Mouse (Mus musculus): ENCODE measurements around the gene Bsx.
A peak's percentile ranks its signal among the peaks of the same experiment; 100 is the strongest.

The Bsx gene

DNA sequence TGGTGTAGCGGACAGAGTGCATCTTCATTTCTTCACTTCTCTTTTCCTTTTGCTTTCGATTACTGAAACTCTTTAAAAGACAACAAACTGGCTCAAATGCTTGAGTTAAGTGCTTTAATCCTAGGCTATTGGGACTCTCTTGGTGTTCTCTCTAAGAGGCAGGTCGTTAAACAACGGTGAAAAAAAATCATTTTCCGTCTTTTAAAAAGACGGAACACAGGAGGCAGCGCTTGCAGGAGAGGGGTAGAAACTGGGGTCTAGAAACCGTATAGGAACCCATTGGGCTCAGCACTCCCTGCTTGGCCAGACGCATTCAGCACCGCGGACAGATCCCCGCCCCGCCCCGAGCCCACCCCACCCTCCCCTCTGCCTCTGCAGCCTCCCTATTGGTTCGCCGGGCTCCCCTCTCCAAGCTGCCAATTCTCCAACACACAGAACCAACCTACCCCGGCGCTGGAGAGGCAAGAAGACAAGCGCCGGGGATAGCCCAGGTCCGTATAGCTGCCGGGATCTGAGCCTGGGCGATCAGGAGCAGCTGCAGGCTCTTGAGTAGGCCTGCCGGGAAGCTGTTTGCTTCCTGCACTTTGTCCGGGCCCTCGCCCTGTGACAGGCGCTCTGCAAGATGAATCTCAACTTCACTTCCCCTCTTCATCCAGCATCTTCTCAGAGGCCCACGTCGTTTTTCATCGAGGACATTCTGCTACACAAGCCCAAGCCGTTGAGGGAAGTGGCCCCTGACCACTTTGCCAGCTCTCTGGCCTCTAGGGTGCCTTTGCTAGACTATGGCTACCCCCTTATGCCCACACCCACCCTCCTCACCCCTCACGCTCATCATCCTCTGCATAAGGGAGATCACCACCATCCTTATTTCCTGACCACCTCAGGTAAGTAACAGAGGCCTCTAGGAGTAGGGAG is at the start of gene Bsx:
Gene Bsx (plus strand): TSS at position 572 of the 915 bp plus-strand sequence.
- DNase-seq, result no peak

DNA sequence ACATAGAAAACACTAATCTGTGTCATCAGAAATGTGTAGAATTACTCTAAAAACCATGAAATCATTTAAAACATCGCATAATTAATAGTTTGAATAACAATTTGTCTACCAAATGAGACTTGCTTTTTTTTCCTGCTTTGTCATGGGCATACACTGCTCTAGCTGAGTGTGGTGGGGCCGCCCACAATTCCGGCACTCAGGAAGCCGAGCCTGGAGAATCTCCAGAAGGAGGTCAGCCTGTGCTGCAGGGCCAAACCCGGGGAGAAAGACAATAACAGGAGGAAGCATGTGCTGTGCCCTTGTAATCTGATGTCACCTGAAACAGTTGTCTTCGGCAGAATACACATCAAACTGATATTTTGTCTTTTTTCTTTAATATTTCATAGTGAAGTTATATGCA is 48.3 kb upstream of the Bsx start:
- DNase-seq, result peak in 1 of 2 experiments; percentile 31

DNA sequence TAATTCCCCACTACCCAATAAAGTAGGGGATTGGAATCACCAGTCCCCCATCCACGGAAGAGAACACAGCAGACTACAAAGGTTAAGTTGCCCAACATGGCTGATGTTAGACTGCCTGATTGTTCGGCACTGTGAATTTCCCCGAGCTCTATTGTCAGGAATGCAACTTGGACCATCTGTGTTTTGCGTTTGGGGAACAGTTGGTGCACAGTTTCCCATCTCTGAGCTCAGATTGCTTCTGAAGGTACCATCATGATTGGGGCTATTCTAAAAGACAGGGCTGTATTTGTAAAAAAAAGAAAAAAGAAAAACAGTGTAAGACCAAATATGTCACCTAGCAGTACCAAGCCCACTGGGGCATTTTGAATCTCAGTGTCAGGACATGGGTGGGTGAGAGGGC is 46.6 kb upstream of the Bsx start:
- no peak for DNase-seq

DNA sequence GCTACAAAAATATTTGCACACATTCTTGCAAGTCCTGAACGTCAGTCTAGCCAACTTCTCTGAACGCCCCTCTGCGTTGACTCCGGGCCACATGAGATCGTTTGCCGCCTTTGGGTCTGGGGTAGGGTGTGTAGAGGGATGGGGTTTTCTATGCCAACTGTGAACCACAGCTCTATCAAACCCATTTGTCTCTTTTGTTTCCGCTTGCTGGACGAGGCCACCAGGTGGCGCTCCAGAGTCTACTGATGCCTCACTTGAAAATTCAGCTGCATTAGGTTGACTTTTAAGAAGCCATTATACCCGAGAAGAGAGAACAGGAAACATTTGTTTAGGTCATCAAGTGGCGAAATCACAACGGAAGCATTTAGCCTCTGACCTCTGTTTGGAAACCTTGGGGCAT is 39.4 kb upstream of the Bsx start:
- peak; percentile 22 to 79 for DNase-seq

DNA sequence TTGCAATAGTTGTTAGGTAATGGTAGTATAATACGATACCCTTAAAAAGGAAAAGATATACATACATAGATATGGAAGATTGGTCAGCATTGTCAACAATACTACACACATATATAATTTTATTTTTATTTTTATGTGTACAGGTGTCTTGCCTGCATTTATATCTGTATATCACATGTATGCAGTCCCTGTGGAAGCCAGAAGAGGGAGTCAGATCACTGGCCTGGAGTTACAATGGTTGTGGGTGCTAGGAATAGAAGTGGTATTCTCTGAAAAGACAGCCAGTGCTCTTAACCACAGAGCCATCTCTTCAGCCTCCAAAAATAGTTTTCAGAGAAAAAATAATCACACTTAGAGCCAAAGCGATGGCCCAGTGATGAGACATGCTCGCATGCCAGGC is 37.2 kb upstream of the Bsx start:
- DNase-seq, result no peak

DNA sequence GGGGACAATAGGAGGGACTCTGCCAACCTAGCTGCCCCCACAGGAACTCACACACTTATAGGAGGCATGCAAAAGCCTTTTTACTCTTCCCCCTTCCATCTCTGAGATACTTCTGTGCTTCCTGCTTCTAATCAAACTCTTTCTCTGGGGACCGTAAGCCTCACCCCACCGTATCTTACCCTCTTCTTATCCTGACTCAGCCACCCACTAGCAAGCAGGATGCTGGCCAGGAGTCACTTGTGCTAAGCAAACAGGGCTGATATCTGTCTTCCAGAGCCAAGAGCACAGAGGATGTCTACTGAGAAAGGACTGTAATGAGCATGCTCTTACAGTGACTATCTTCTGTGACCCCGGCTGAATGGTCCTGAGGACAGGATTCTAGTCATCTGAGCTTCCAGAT is 34.3 kb upstream of the Bsx start:
- DNase-seq, result no peak

DNA sequence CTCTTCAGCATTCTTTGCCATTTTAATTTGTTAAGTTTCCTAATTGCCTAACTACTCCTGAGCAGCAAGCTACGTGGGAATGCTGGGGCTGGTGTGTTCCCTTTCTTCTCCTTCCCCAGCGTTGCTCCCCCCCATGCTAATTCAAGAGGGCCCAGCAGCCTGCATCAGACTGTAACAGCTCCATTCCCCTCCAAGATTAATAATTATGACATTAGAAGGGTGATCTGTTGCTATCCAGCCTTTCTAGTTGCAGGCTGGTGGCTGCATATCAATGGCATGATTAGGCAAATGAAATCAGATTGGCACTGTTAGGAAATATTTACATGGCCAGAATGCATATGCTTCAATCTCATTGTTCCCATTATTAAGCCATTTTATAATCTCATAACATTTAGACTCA is 22.4 kb upstream of the Bsx start:
- no peak for DNase-seq

DNA sequence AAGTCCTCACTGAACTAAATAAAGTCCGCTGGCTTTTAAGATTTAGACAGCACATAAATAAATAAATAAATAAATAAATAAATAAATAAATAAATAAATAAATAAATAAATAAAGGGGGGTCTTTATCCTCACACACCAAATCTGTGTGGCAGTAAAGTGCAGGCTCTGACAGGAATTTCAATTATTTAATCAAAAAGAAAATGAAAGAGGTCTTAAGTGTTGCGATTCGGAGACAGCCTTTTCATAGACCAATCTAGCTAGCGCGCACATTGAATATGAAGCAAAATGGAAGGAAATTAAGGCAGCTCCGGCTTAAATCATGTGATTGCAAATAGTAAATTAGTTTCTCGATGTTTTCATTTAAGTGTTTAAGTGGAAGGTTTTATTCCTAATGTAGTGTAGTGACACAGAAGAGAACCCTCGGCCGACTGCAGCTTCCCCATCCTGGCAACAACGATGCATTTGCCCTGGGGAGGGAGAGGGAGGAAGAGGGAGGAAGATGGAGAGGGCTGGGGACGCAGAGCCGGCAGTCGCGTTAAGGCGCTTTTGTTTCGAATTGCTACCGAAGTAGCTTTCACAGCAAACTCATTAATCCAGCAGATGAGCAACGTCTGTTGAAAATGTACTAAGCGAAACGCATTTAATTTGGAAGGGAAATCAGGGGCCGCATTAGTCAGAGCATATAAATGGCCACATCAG is 15.3 kb upstream of the Bsx start:
- DNase-seq, result no peak

DNA sequence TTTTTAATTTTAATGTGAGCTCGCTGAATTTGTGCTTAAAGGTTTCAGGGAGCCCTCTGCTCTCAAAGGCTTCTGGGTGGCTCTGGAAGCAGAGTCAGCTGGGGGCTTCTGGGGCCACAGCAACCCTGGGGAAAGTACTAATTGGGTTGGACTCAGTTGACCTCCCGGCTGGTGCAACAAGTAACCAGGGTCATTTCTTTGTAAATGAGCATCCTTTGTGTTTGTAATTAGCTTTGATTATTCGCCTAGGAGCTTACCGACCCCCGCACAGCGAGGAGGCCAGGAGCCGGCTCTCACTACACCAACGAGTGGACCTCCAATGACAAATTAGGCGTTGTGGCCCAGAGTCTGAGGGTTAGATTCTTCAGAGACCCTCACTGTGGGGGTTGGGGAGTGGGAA is 14.7 kb upstream of the Bsx start:
- DNase-seq, result no peak

DNA sequence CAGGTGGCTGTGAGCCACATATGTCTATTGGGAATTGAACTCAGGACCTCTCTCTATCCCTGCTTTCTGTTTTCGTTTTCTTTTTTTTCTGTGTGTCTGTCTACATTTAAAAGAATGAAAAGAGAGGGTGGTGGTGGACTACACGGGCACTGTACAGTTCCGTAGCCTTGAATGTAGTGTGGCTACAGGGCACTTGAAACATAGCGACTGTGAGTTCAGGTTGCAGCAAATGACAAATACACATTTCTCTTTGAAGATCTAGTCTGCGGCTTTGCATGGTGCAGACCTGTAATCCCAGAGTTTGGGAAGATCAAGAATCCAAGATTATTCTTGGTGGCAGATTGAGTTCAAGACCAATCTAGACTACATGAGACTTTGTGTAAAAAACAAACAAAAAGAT is 3.6 kb upstream of the Bsx start:
- DNase-seq, result no peak

DNA sequence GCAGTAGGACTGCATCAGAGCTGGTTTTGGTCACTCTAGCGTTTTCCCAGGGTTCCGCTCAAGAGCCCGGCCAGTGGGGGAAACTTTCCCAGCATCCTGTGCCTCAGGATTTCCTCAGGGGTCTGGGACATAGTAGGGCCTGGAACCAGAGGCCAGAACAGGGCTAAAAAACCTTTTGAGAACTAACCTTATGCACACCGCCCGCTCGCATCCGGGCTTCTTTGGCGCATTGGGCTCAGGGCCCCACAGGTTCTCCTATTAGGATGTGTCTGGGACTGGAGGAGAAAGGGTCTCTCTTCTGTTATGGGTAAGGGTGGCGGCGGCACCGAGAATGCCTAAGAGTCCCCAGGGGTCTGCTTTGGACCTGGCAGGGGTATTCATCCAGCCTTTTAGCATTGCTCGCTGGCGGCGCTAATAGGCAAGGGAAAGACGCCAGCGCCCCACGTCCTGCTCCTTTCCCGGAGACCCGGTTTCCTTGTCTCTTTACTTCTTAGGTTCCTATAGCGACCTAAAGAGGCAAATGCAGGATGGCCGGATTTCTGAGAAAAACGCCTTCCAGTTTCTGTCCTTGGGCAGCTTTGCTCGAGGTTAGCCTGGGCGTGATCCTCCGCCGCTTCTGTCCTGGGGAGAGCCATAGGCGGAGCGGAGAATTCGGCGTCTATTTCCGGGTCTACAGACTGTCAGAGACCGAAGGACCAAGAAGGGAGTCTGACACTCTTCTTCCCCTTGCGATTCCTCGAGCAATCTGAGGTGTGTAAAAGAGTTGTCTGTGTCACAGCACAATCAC is 2.4 kb upstream of the Bsx start:
- no peak for DNase-seq

DNA sequence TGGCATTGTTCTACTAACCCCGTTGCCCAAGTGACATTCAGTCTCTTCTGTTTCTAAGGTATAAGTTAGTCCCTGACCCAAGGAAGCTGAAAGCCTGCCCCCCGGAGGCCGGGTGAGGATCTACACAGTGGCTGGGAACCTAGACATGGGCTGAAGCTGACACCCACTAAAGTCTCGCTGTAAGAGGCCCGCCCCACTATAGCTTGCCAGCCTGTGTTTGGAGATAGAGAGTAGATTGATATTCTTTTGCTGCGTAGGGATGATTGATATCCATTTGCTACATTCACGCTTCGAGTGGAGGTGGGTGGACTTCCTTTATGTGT is 1.8 kb upstream of the Bsx start:
- DNase-seq, result no peak

DNA sequence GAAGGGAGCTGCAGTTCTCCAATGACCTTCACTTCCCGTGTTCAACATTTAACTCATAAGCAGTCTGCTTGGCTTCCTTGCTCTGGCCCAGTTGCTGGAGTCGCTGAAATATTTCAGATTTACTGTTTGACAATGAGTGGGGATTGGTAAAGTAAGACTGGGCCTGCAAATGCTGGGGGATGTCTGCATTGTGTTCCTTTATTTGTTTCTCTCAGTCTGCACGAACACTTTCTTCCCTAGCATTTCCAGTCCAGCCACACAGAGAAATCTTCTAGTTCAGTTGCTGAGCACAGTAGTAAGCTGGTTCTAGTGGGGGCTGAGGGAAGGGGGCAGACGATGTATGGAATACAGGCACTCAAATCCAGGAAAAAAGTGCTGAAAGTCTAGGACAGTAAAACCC is 1.0 kb downstream of the Bsx start:
- no peak for DNase-seq

DNA sequence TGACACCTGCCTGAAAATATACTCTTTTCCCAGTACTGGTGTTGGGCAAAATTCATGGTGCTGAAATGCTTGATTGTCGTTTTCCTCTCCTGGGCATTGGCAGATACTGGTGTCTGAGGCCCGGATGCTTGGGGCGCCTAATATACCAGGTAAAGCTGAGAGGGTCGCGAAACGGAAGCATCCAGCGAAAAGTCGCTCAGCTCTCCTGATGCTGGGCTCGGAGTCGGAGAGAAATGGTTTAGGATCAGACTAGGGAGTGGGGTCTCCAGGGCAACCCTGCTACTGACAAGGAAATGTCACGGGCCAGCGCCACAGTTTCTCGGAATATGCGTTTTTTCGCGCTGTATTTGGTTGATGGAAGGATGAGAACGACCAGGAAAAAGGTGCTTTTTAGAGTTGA is 1.5 kb downstream of the Bsx start:
- DNase-seq, result no peak

DNA sequence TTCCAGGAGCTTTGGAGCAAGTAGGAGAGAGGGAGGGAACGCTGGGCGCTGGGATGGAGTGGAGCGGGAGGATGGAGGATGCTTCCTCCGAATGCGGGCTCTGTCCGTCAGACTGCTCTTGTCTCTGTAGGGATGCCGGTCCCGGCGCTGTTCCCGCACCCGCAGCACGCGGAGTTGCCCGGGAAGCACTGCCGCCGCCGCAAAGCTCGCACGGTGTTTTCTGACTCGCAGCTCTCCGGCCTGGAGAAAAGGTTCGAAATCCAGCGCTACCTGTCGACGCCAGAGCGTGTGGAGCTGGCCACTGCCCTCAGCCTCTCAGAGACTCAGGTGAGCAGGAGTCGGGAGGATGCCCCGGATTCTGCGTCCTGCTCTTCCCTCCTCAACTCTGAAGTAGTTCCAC is 2.2 kb downstream of the Bsx start:
- no peak for DNase-seq

DNA sequence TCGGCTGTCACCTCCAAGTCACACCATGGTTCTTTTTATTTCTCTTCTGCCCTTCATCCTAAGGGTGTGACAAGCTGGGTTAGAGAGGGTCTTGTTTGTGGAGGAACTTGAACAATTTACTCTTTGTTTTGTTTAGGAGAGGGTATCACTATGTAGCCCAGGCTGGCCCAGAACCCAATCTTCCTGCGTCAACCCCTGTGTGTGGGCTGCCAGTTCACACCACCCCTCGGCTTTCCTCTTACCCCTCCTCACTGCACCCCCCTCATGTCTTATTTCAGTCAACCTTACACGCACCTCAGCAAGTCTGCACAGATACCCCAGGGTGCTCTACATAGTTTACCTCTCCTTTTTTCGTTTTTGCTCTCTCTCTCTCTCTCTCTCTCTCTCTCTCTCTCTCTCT is 2.8 kb downstream of the Bsx start:
- DNase-seq, result no peak

DNA sequence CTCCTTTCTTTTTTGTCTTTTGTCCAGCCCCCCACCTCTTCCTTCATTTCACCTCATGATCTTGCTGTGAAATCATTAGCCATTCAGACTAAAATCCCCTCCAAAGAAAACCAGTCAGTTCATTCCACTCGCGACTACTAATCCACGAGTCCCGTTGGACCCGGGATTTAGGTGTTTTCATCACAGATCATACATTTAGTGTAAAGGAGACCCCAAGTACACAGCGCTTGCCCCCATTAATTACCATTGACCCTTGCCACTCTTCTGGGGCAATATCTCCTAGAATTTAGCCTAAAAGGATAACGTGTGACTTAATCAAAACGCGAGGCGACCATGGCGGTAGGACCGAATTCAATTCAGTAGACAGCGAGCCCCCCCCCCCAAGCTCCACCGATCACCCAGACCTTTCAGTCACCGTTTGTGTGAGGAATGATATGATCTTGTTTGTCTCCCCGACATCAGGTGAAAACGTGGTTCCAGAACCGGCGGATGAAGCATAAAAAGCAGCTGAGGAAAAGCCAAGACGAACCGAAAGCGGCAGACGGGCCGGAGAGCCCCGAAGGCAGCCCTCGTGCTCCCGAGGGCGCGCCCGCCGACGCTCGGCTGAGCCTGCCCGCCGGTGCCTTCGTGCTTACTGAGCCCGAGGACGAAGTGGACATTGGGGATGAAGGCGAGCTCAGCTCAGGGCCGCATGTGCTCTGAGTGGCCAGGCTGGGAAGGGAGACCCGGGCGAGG is 3.4 kb downstream of the Bsx start:
- no peak for DNase-seq

DNA sequence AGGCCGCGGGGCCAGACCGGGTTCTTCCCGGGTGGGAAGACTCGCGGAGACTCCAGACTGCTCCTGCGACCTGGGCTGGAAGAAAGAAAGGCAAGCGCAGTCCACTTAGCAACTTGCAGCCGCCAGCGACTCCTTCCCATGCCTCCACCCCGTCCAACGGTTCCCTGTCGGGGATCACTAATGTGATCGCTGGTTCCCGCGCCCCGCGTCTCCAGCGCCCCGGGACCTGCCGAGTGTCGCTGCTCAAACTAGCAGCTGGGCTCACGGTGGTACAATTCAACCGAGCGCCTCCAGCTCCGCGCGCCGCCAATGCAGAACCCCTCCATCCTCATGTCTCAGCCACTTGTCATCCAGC is 3.9 kb downstream of the Bsx start:
- no peak for DNase-seq

DNA sequence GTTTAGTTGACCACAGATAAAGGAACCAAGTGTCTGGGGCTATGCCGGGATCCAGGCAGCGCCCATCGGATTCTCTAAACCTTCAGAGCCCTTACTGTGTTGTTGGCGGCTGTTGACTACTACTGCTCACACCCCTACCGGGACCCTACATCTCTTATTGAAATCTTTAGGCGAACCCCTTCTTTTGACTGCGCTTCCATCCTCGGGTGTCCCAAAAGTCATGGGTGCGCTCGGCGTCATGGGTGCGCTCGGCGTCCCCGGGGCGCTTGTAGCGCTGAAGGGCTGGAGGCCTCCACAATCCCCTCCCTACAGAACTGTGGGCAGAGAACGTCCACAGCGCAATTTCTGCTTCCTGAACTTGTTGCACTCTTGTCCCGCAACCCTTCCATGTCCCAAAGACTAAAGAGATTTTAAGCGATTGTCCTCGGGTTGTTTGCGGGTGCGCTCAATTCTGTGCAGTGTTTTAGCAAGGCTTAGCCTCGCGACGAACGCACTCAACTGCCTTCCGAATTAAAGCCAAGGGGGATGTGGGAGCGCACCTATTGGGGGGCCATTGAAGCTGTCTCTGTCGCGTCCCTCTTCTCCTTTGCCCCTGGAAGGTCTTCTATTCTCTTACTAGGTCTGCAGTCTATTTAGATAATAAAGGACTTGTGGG is 4.5 kb downstream of the Bsx start:
- no peak for DNase-seq

DNA sequence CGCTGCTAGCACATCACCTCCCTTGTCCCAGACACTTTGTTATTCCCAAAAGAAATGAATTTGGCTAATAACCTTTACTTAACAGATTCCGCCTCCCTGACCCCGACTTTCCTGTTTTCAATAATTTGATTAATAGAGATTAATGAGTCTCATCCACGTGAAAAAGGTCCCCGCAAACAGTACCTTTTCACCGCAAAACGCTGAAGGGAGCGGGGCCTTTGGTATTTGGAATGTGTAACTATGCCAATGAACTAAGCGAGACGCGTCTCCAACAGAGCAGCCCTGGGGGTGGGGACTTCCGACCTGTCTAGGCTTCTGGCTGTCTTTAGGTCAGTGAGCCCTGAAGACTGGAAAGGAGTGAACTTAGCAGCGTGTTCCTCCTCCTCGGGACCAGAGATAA is 5.1 kb downstream of the Bsx start:
- no peak for DNase-seq

DNA sequence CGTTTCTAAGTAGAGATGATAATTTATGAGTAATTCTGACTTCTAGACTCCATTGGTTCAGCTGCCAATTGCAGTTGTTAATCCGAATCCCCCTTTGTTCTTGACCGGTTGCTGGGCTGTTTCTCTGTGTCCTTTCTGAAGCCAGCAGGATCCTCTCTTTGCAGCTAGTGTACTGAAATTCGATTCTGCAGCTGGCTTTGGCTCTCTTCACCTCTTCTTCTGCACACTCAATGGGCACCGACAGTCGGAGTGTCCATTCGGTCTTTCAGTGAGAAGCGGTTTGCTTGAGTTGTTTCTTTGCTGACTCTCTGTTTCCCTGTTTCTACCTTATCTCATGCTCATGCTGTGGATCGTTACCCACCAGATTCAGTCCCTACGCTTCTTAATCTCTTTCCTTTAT is 11.7 kb downstream of the Bsx start:
- no peak for DNase-seq

DNA sequence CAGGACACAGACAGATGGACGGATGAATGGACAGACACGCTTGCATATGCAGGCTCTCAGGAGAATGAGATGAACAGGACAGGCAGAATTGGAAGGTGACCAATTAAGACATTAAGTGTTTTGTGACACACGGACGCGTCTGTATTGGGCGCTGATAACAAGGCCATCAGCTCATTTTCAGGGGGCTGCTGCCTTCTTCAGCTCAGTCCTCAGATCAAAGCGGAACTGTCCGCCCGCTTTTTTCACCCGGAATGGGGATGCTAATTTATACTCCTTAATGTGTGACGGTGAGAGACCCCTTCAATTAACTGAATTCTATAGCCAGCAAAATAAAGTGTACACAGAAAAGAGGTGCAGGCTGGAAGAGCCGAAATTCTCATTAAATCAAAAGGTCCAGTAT is 15.5 kb downstream of the Bsx start:
- no peak for DNase-seq

DNA sequence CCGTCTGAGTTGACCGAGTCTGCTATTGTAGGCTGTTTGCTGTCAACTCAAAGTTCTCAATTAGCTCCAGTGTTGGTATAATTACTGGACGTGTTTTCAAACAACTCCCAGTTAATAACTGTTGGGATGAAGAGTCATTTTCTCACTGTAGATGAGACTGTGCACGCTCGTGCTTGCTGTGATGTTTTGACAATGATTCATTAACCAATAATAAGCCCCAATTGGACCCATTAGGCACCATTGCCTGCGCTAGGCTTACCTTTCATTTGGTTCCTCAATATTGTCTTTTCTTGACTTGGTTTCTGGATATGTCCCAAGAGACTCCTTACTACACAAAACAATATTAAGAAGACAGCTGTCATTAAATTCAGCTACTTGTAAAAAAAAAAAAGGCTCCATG is 18.5 kb downstream of the Bsx start:
- no peak for DNase-seq

All from kidney, adult 8-10 months (tissue).